Mouse (Mus musculus) heart, postnatal 0 days (tissue): ENCODE measurements at regions not wholly inside any gene's neighbourhood (a gene's known extent, or its start where the extent isn't known, plus 50 kb on each side); places are given as distances from the start of the nearest gene placed in this dataset.

Source experiments
- ATAC-seq: fragments of 200-750 bp; cut with Nextera tagmentation; 2 replicates; pipeline ENCODE4 v1.8.0; 2017; ENCODE audit warnings: low read depth, moderate number of reproducible peaks, moderate library complexity; ENCODE audit not compliant: insufficient read depth
- DNase-seq: peaks from one replicate; pipeline ENCODE4 v3.0.0-alpha.2; 2016; ENCODE audit warnings: low spot score
- H3K27ac ChIP-seq: fragments of 300-500 bp; sonication (generic); 2 replicates; pipeline ENCODE4 v1.5.1; 2014; ENCODE audit warnings: low read depth, mild to moderate bottlenecking
- H3K27me3 ChIP-seq: fragments of 300-500 bp; sonication (generic); 2 replicates; pipeline ENCODE4 v1.6.1; 2014; ENCODE audit warnings: low read length, mixed read lengths; ENCODE audit not compliant: control insufficient read depth, insufficient read depth
- H3K36me3 ChIP-seq: fragments of 300-500 bp; sonication (generic); replicated peaks from 2 replicates; pipeline ENCODE4 v1.6.1; 2014; ENCODE audit warnings: low read length, mixed read lengths; ENCODE audit not compliant: control insufficient read depth, insufficient read depth
- H3K4me1 ChIP-seq: fragments of 300-500 bp; sonication (generic); 2 replicates; pipeline ENCODE4 v1.6.1; 2014; ENCODE audit warnings: antibody characterized with exemption; ENCODE audit not compliant: control insufficient read depth, insufficient read depth
- H3K4me2 ChIP-seq: fragments of 300-500 bp; sonication (generic); 2 replicates; pipeline ENCODE4 v1.6.1; 2014; ENCODE audit warnings: low read depth, mild to moderate bottlenecking, low read length, moderate library complexity
- H3K4me3 ChIP-seq: fragments of 300-500 bp; sonication (generic); 2 replicates; pipeline ENCODE4 v1.5.1; 2014; ENCODE audit warnings: low read depth, low read length
- H3K9ac ChIP-seq: fragments of 300-500 bp; sonication (generic); replicated peaks from 2 replicates; pipeline ENCODE4 v1.6.1; 2014; ENCODE audit warnings: low read depth, low read length, mixed read lengths
- H3K9me3 ChIP-seq: fragments of 300-500 bp; sonication (generic); replicated peaks from 2 replicates; pipeline ENCODE4 v1.6.1; 2016; ENCODE audit warnings: low read length; ENCODE audit not compliant: control insufficient read depth
- CTCF ChIP-seq: IDR thresholded peaks from 2 replicates; pipeline ENCODE4 v1.5.1; 2016; ENCODE audit warnings: antibody characterized with exemption, control low read depth, low read depth
- EP300 ChIP-seq: IDR thresholded peaks from 2 replicates; pipeline ENCODE4 v1.6.1; 2016; ENCODE audit warnings: antibody characterized with exemption, low read depth
- WGBS: fragments of 180-500 bp; shearing (Covaris S2); extraction: QIAGEN DNeasy Blood & Tissue Kit; methylation state at CpG from one replicate; pipeline ENCODE4 v1.1.7; 2014; 5-methylcytosine and 5-hydroxymethylcytosine counted together

GRCm38 (mm10) chr10:119003839-119004238 lies 133.8 kb upstream of the Dyrk2 start:
- TF ChIP-seq CTCF (no peak), EP300 (no peak)
- Histone ChIP-seq H3K27ac (no peak overlapping the region), H3K36me3 (no peaks in the 10 kb centered on the region), H3K4me2 (no peak overlapping the region), H3K9me3 (no peaks in the 10 kb centered on the region), H3K9ac (no peak overlapping the region), H3K4me3 (no peak overlapping the region), H3K27me3 (no peaks in the 10 kb centered on the region), H3K4me1 (no peaks in the 10 kb centered on the region)
- WGBS, result 38% methylated on average over 5 of the region's 5 CpGs
- ATAC-seq (no peak), DNase-seq (no peak)

- TF ChIP-seq CTCF (no peak), EP300 (no peak)
- Histone ChIP-seq H3K4me1 (no peaks in the 10 kb centered on the region), H3K4me2 (no peak overlapping the region), H3K9ac (no peak overlapping the region), H3K36me3 (no peaks in the 10 kb centered on the region), H3K27me3 (no peaks in the 10 kb centered on the region), H3K4me3 (no peak overlapping the region), H3K9me3 (no peaks in the 10 kb centered on the region), H3K27ac (no peak overlapping the region)
- DNase-seq (no peak), ATAC-seq (no peak)
- WGBS, result 88% methylated on average over 2 of the region's 2 CpGs
These were observed 133.0 kb upstream of the Dyrk2 start for GRCm38 (mm10) chr10:119003042-119003441.

- no peaks in the 10 kb centered on the region for H3K9me3 ChIP-seq
- no peaks in the 10 kb centered on the region for H3K36me3 ChIP-seq
- H3K27me3 ChIP-seq, result no peaks in the 10 kb centered on the region
- DNase-seq (no peak), ATAC-seq (no peak)
- H3K4me2 ChIP-seq, result no peak overlapping the region
- no peaks in the 10 kb centered on the region for H3K4me1 ChIP-seq
- no peak overlapping the region for H3K4me3 ChIP-seq
- TF ChIP-seq EP300 (no peak), CTCF (no peak)
- no peak overlapping the region for H3K27ac ChIP-seq
- H3K9ac ChIP-seq, result no peak overlapping the region
- 85% methylated on average over 7 of the region's 7 CpGs for WGBS
These were observed 131.9 kb upstream of the Dyrk2 start for GRCm38 (mm10) chr10:119001895-119002294.

GRCm38 (mm10) chr10:119001000-119001780 lies 131.2 kb upstream of the Dyrk2 start:
- H3K4me3 ChIP-seq, result no peak overlapping the region
- WGBS, result 79% methylated on average over 17 of the region's 17 CpGs
- no peak for ATAC-seq
- H3K27ac ChIP-seq, result no peak overlapping the region
- no peaks in the 10 kb centered on the region for H3K4me1 ChIP-seq
- DNase-seq, result no peak
- H3K4me2 ChIP-seq, result no peak overlapping the region
- no peaks in the 10 kb centered on the region for H3K9me3 ChIP-seq
- H3K36me3 ChIP-seq, result no peaks in the 10 kb centered on the region
- no peak overlapping the region for H3K9ac ChIP-seq
- H3K27me3 ChIP-seq, result no peaks in the 10 kb centered on the region
- TF ChIP-seq EP300 (no peak), CTCF (no peak)

- Histone ChIP-seq H3K27me3 (no peaks in the 10 kb centered on the region), H3K4me2 (no peak overlapping the region), H3K36me3 (no peaks in the 10 kb centered on the region), H3K27ac (no peak overlapping the region), H3K9me3 (no peaks in the 10 kb centered on the region), H3K4me3 (no peak overlapping the region), H3K4me1 (no peaks in the 10 kb centered on the region), H3K9ac (no peak overlapping the region)
- DNase-seq, result no peak
- 44% methylated on average over 6 of the region's 6 CpGs for WGBS
- no peak for TF ChIP-seq EP300
- no peak for TF ChIP-seq CTCF
- ATAC-seq, result no peak
These were observed 129.0 kb upstream of the Dyrk2 start for GRCm38 (mm10) chr10:118998966-118999365.

GRCm38 (mm10) chr10:118997034-118997433 lies 127.0 kb upstream of the Dyrk2 start:
- no peak overlapping the region for H3K4me2 ChIP-seq
- no peak for TF ChIP-seq CTCF
- TF ChIP-seq EP300, result no peak
- no peak overlapping the region for H3K4me3 ChIP-seq
- no peak overlapping the region for H3K27ac ChIP-seq
- no peaks in the 10 kb centered on the region for H3K36me3 ChIP-seq
- H3K27me3 ChIP-seq, result no peaks in the 10 kb centered on the region
- H3K9ac ChIP-seq, result no peak overlapping the region
- 88% methylated on average over 2 of the region's 2 CpGs for WGBS
- DNase-seq (no peak), ATAC-seq (no peak)
- no peaks in the 10 kb centered on the region for H3K9me3 ChIP-seq
- 0 out of 2 replicates have a peak, but pooled peaks cover 3% of the 10 kb centered on the region for H3K4me1 ChIP-seq
